Mouse (Mus musculus) E14TG2a.4 (cell line): ENCODE measurements around the gene Rap1gap2.

Source experiments
- CTCF ChIP-seq: conservative IDR thresholded peaks from 2 replicates; pipeline ENCODE4 v1.5.1; 2014; ENCODE audit warnings: low read length
- POU5F1 ChIP-seq: IDR thresholded peaks from 2 replicates; pipeline ENCODE4 v1.6.1; 2014; ENCODE audit warnings: low read length, borderline replicate concordance

DNA sequence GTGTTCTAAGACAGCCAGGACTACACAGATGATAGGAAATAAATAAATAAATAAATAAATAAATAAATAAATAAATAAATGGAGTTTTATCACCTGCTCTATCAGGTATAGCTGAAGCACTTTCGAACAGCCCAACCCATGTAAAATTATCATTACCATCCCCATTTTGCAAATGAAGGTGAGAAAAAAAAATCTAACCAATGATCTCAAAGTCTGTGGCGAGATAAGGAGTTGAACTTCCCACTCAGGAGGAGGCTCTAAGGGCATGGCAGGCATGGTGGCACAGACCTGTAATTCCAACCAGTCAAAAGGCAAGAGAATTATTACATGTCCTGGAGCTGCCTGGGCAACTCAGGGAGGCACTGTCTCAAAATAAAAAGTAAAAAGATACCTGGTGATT, 65.2 kb downstream of the Rap1gap2 start:
- no peak for TF ChIP-seq POU5F1
- TF ChIP-seq CTCF, result no peak
